Mouse (Mus musculus) liver, embryonic 14.5 days (tissue): ENCODE data around the gene Insm1. TPM values are rescaled to one million over a fixed set of nuclear protein-coding genes. Genes with fewer than 3 reads are reported as not detected.
A peak's percentile ranks its signal among the peaks of the same experiment; 100 is the strongest.

Experiments
- ATAC-seq: fragments of 200-750 bp; cut with Nextera tagmentation; 2 replicates; pipeline ENCODE4 v1.8.0; 2017; ENCODE audit warnings: moderate number of reproducible peaks, mild to moderate bottlenecking, moderate library complexity; ENCODE audit not compliant: insufficient read depth
- DNase-seq, 3 experiments: peaks; one replicate each; pipeline ENCODE4 v3.0.0-alpha.2; 2012 to 2013; ENCODE audit warnings: low read depth in 3 of 3, low spot score in 3 of 3
- H3K27ac ChIP-seq: fragments of 300-500 bp; sonication (generic); 2 replicates; pipeline ENCODE4 v1.5.1; 2014; ENCODE audit warnings: moderate library complexity, mild to moderate bottlenecking, control low read depth, inconsistent platforms
- H3K27me3 ChIP-seq: fragments of 300-500 bp; sonication (generic); 2 replicates; pipeline ENCODE4 v1.6.1; 2014; ENCODE audit warnings: mild to moderate bottlenecking, low read length, moderate library complexity; ENCODE audit not compliant: control insufficient read depth, insufficient read depth
- H3K36me3 ChIP-seq: fragments of 300-500 bp; sonication (generic); replicated peaks from 2 replicates; pipeline ENCODE4 v1.6.1; 2014; ENCODE audit warnings: low read depth; ENCODE audit not compliant: control insufficient read depth, insufficient read depth
- H3K4me1 ChIP-seq, 2 experiments: fragments of 200-500 bp in 1 of 2; fragments of 300-500 bp in 1 of 2; sonication (generic) in 1 of 2; replicated peaks; 2 replicates each; pipeline ENCODE4 v1.6.1; 2012 to 2014; ENCODE audit warnings: antibody characterized with exemption in 1 of 2, inconsistent platforms in 1 of 2, low read length in 1 of 2; ENCODE audit not compliant: control insufficient read depth in 2 of 2, insufficient read depth in 2 of 2
- H3K4me2 ChIP-seq: fragments of 300-500 bp; sonication (generic); 2 replicates; pipeline ENCODE4 v1.6.1; 2014; ENCODE audit warnings: low read depth, mild to moderate bottlenecking, control low read depth, moderate library complexity
- H3K4me3 ChIP-seq, 2 experiments: fragments of 200-500 bp in 1 of 2; fragments of 300-500 bp in 1 of 2; sonication (generic) in 1 of 2; 2 replicates each; pipeline ENCODE4 v1.5.1; 2012 to 2014; ENCODE audit warnings: low read depth in 2 of 2, low read length in 2 of 2, mild to moderate bottlenecking in 2 of 2, control low read depth in 1 of 2, inconsistent platforms in 1 of 2, moderate library complexity in 1 of 2; ENCODE audit not compliant: insufficient read depth in 1 of 2
- H3K9ac ChIP-seq: fragments of 300-500 bp; sonication (generic); replicated peaks from 2 replicates; pipeline ENCODE4 v1.6.1; 2014; ENCODE audit warnings: mild to moderate bottlenecking, control low read depth, moderate library complexity
- H3K9me3 ChIP-seq: fragments of 300-500 bp; sonication (generic); 2 replicates; pipeline ENCODE4 v1.6.1; 2016; ENCODE audit warnings: low read length, mixed read lengths; ENCODE audit not compliant: control insufficient read depth
- CTCF ChIP-seq: IDR thresholded peaks from 2 replicates; pipeline ENCODE4 v1.5.1; 2016; ENCODE audit warnings: antibody characterized with exemption, low read depth, control low read depth
- EP300 ChIP-seq: IDR thresholded peaks from 2 replicates; pipeline ENCODE4 v1.6.1; 2016; ENCODE audit warnings: antibody characterized with exemption, low read depth
- WGBS: fragments of 180-500 bp; shearing (Covaris S2); extraction: QIAGEN DNeasy Blood & Tissue Kit; methylation state at CpG from one replicate; pipeline ENCODE4 v1.1.7; 2014; ENCODE audit not compliant: insufficient replicate concordance; 5-methylcytosine and 5-hydroxymethylcytosine counted together
- polyA plus RNA-seq, 2 experiments: library from polyadenylated mRNA; depleted of rRNA in 1 of 2; stranded (reverse) in 1 of 2; unstranded in 1 of 2; fragments of >200 nt; fragmentation: Nextera tagmentation in 1 of 2; extraction: Ambion mirVana in 1 of 2; gene quantifications; 2 replicates each; pipeline versions ENCODE4 v1.2.1 to v1.2.3; 2012 to 2014

Insm1 gene
- polyA plus RNA-seq (2012; rRNA removed) = 0.02 and 0.15 TPM in 2 replicates
- polyA plus RNA-seq (2014; fragmentation: Nextera tagmentation; extraction: Ambion mirVana) = not detected in 2 replicates

- H3K4me1 ChIP-seq = no peaks in the 10 kb centered on the region
- no peak within 1 kb of the TSS for H3K9ac ChIP-seq
- WGBS = under 1% methylated on average over 68 of the region's 86 CpGs
- no peaks in the 10 kb centered on the region for H3K36me3 ChIP-seq
- DNase-seq = no peak
- peak; percentile 54; the same call in 1 of the 2 replicates for ATAC-seq
- TF ChIP-seq CTCF (no peak), EP300 (no peak)
- H3K9me3 ChIP-seq = no peaks in the 10 kb centered on the region
- peak within 1 kb of the TSS; percentile 51 for H3K4me2 ChIP-seq
- peak within 1 kb of the TSS in 1 of 2 experiments; percentile 46; a peak in 2 of 4 replicates for H3K4me3 ChIP-seq
- H3K27ac ChIP-seq = no peak within 1 kb of the TSS
- H3K27me3 ChIP-seq = peaks cover 96% of the 10 kb centered on the region
These were observed at the start of gene Insm1 for GRCm38 (mm10) chr2:146221076-146221928. TSS of gene Insm1 (plus strand) at chr2:146221921.

DNA sequence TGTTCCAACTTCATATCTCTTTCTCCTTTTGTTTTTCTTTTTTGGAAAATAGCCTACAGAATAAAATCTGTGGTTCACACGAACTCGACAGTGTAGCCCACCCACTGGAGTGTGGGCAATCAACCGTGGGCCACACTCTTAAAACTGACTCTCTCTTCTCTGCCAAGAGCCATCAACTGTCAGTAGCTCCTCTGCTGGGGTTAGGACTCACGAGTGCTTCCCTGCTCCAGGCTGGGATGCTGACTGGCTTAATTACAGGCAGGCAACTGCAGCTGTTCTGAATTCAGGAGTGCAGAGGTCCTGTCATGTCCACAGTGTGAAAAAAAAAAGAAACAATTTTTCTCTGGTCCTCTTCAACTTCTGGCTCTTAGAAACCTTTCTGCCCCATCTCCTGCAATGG, 49.6 kb upstream of the Insm1 start:
- Histone ChIP-seq H3K9me3 (no peaks in the 10 kb centered on the region), H3K9ac (no peak overlapping the region), H3K27me3 (no peaks in the 10 kb centered on the region), H3K36me3 (no peaks in the 10 kb centered on the region), H3K4me1 (no peaks in the 10 kb centered on the region), H3K4me2 (no peak overlapping the region), H3K4me3 (no peak overlapping the region), H3K27ac (no peak overlapping the region)
- TF ChIP-seq EP300 = no peak
- no peak for ATAC-seq
- WGBS = 42% methylated on average over 4 of the region's 4 CpGs
- no peak for DNase-seq

- Histone ChIP-seq H3K36me3 (no peaks in the 10 kb centered on the region), H3K4me1 (no peaks in the 10 kb centered on the region), H3K9ac (no peak overlapping the region), H3K27ac (no peak overlapping the region), H3K4me2 (no peak overlapping the region), H3K4me3 (no peak overlapping the region), H3K9me3 (no peaks in the 10 kb centered on the region), H3K27me3 (no peaks in the 10 kb centered on the region)
- DNase-seq = no peak
- TF ChIP-seq EP300 = no peak
- no peak for TF ChIP-seq CTCF
- WGBS = 70% methylated on average over 7 of the region's 7 CpGs
- ATAC-seq = no peak
These were observed 47.5 kb upstream of the Insm1 start for GRCm38 (mm10) chr2:146174173-146174572.

GRCm38 (mm10) chr2:146178718-146179117, 43.0 kb upstream of the Insm1 start:
- no peak for DNase-seq
- Histone ChIP-seq H3K36me3 (no peaks in the 10 kb centered on the region), H3K4me2 (no peak overlapping the region), H3K4me1 (no peaks in the 10 kb centered on the region), H3K27ac (no peak overlapping the region), H3K9ac (no peak overlapping the region), H3K4me3 (no peak overlapping the region), H3K9me3 (no peaks in the 10 kb centered on the region), H3K27me3 (no peaks in the 10 kb centered on the region)
- TF ChIP-seq EP300 (no peak), CTCF (no peak)
- ATAC-seq = no peak
- 38% methylated on average over 1 of the region's 1 CpGs for WGBS

DNA sequence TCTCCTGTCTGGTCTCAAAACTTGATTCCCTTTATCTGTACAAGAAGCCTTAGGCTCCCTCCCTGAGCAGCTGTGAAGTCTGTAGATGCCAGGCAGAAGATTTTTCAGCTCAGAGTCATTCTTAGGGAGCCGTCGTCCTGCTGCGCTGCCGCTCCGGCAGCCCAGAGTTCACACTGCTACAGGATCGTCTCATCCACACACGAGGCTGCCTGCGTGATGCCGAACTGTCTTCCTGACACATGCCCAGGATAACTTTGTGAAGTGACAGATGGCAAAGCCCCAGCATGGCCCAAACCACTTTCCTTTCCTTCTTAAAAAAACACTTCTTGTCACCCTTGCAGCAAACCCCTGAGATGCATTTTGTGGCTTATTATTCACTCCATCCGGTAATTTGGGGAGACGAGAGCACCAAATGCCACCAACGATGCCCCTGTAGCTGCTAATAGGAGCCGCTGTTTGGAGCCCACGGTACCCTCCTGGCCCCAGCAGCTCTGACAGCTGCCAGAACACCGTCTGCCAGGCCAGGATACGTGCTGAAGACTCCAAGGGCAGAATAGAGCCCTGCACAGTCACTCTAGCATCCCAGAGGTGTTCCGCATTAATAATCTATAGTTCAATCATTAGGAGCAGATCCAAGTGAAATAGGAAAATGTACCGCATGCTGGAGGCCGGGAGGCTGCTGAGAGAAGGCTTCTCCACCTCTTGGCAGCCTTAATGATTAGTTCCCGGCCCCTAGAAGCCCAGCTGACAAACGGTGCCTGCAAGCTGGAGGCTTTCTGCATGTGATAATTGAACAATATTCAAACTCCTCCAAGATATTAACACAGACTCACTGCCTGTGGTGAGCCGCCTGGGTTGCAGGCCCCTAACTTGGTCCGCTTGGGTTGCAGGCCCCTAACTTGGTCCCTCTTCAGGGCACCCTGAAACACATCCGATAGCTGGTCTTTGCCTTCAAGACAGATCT, 37.6 kb upstream of the Insm1 start:
- no peak overlapping the region for H3K9ac ChIP-seq
- DNase-seq (no peak), ATAC-seq (no peak)
- no peaks in the 10 kb centered on the region for H3K27me3 ChIP-seq
- TF ChIP-seq CTCF = no peak
- no peak for TF ChIP-seq EP300
- H3K4me2 ChIP-seq = no peak overlapping the region
- H3K4me1 ChIP-seq = no peaks in the 10 kb centered on the region
- H3K4me3 ChIP-seq = no peak overlapping the region
- no peaks in the 10 kb centered on the region for H3K36me3 ChIP-seq
- H3K9me3 ChIP-seq = no peaks in the 10 kb centered on the region
- 71% methylated on average over 24 of the region's 24 CpGs for WGBS
- no peak overlapping the region for H3K27ac ChIP-seq
